Mouse (Mus musculus): ENCODE results near the gene Spg11. TPM values are rescaled to one million over a fixed set of nuclear protein-coding genes. Genes with fewer than 3 reads are reported as not detected.
"Not testable (repeated sequence)": the region's sequence is repeated elsewhere in the genome, so short reads cannot be mapped to it uniquely, and the experiment has no call there.

Gene Spg11
- total RNA-seq, 4 experiments from 2014 or later = 15.2 to 19.3 (median 18.5) TPM

DNA sequence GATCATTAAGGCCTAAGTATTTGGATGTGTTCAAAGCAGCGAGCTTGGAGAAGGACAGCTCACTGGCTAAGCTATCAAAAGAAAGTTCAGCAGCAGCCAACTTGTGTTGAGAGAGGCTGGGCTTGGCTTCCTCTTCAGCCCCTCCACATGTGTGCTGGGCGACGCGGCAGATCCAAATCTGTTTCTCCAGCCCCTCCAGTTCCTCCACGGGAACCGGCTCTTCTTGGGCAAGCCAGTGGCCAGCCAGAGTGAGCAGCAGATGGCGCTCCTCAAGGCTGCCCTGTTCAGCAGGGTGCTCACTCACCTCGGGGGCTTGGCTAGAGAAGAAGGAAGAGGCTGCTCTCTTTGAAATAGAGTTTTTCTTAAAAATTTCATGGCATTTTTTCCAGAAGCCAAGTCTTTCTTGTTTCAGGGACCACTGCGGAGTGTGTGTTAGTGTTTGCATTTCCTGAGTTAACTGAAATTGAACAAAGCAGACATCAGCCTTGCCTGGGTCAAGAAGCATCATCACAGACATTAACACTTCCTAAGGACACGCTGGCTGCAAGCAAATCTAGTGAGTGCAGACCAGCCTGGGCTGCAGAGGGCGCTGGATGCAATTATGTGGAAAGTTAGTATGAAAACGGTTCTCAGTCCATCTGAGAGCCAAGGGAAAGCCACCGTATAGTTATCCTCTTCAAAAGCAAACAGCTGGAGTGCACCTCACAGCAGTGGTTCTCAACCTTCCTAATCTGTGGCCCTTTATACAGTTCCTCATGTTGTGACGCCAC is 52.8 kb downstream of the Spg11 start:
- DNase-seq (ENCODE audit: low spot score in 2 of 2) = no peak

DNA sequence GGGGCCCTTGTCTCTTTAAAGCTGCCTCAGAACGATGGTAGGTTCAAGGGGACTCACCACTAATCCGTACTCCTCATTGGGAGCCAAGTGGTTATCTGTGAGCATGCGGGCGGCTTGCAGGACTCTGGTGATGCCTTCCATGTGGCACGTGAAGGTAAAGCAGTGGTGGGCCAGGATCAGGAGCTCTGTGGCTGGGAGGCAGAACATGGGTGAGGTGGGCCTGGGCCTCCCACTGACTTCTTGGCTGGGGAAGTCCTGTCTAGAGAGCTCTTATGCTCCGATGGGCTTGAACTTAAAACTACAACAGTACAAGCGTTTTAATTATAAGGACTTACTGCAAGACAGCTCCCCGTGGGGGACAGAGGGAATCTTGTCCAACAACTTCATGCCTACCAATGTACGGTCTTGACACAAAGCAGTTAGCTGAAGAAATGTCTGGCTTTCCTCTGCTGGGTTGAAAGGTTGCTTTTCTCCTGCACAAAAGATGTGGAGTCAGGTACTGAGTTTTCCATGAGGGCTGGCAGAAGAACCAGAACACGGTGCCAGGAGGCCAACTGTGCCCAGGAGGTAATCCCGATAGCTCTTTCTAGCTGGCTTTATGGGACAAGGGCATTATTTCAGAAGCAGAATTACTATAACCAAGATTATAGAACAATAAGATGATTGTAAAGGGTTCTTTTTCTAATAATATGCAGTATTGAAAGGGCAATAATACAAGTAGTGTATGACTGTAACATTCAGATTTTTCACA is 58.6 kb downstream of the Spg11 start:
- no peak for DNase-seq (ENCODE audit: low spot score in 2 of 2)

GRCm38 (mm10) chr2:122043926-122044325 is 74.3 kb downstream of the Spg11 start:
- no peak for DNase-seq (ENCODE audit: low spot score in 2 of 2)

GRCm38 (mm10) chr2:122036064-122036463 is 82.1 kb downstream of the Spg11 start:
- no peak for DNase-seq (ENCODE audit: low spot score in 2 of 2)

- no peak for DNase-seq (ENCODE audit: low spot score in 2 of 2)
Measured at GRCm38 (mm10) chr2:122031970-122032369, 86.2 kb downstream of the Spg11 start.

GRCm38 (mm10) chr2:122028756-122029700 is 89.2 kb downstream of the Spg11 start:
- peak; percentile 32 to 43 for DNase-seq (ENCODE audit: low spot score in 2 of 2)

DNA sequence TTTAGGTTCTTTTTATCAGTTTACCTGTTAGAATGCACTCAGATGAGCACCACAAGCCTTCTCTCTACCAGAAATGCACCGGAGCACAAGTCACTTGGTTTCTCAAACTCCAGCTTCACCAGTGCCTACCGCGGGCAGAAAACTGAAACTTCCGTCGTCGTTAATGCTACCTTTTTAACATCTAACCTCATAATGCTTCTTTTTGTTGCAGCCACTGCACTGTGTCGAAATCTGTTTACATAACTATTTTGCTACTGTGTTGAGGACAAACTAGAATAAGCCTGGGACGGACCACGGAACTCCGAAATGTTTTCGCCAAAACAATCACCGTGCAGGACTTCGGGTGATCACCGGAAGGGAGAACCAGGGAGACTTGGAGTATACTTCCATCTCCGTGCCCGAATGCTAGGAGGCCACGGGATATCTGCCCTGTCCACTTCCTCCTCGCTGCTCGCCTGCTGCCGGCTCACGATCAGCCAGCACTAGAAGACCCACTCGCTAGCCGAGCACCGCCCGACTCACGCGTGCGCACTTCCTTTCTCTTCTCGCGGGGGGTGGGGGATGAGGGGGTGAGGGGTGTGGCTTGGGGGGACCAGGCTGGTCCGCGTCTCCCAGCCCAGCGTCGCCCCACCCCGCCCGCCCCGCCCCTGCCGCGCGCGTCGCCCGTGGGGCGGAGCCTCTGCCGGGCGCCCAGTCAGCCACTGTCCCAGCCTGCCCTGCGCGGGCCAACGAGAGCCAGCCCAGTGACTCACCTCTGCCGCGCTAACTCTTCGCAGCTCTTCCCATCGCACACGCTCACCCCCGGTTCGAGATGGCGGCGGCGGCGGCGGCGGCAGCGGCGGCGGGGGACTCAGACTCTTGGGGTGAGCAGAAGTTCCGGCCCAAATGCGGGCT is 90.1 kb downstream of the Spg11 start, which contains the start of gene Eif3j1:
TSS of gene Eif3j1 (plus strand) at position 685 of the 894 bp plus-strand sequence.
- peak; percentile 77 to 83 for DNase-seq (ENCODE audit: low spot score in 2 of 2)

GRCm38 (mm10) chr2:122027091-122027490 is 91.1 kb downstream of the Spg11 start:
- not testable (repeated sequence) for DNase-seq (ENCODE audit: low spot score in 2 of 2)

DNA sequence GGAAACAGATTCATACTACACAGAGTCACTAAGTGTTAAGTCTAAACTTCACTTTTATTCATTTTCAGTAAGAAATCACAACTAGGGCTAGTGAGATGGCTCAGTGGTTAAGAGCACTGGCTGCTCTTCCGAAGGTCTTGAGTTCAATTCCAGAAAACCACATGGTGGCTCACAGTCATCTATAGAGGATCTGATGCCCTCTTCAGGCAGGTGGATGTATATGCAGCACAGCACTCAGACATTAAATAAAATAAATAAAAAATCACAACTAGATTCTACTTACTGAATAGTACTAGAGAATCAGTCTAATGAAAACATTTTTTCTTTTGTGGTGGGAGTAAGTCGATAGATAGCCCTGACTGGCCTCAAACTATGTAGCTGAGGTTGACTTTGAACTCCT is 95.9 kb downstream of the Spg11 start:
- no peak for DNase-seq (ENCODE audit: low spot score in 2 of 2)

DNA sequence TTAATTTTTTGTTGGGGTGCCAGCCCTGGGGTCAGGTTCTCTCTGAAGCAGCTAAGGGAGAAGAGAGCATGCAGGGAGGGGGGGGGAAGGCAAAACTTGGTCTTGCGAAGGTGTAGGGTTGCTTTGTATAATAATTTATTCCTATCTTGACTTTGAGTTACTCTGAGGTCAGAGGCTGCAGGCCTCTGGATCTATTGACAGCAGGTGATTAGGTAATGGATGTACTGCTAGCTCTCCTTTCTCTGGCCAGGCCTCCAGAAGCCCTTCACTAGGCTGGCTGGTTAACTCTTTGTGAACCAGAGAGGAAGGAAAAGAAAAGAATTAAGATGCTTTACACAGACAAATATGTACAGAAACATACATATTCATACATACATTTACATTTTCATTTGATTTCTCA is 99.5 kb downstream of the Spg11 start:
- no peak for DNase-seq (ENCODE audit: low spot score in 2 of 2)

GRCm38 (mm10) chr2:122011441-122011840 is 106.7 kb downstream of the Spg11 start:
- DNase-seq (ENCODE audit: low spot score in 2 of 2) = no peak

- no peak for DNase-seq (ENCODE audit: low spot score in 2 of 2)
Measured at GRCm38 (mm10) chr2:122008832-122009231, 109.4 kb downstream of the Spg11 start.

Small RNA genes within 50 kb of the gene (microRNA-seq; reads per million reads assigned to microRNA genes)
- 0 reads per million in 2 experiments for gene Gm47314

Other genes starting within 250 kb of the Spg11 start
- gene Ctdspl2, start 162.4 kb downstream of the Spg11 start, total RNA-seq (2022) = 10 to 100 TPM; 28.5 to 37.2 (median 34.1) TPM
- gene Mageb3, start 162.3 kb downstream of the Spg11 start, total RNA-seq (2022) = under 1 TPM in 3 of 4 experiments, not detected in 1; 0.23 to 0.57 (median 0.35) TPM
- 10 to 100 TPM; 18.1 to 21.9 (median 18.7) TPM for gene Eif3j1, start 89.8 kb downstream of the Spg11 start, total RNA-seq (2022)
- 100 to 1,000 TPM; 103 to 516 (median 252) TPM for gene B2m, start 29.3 kb upstream of the Spg11 start, total RNA-seq (2022)
- not detected for gene Trim69, start 42.3 kb upstream of the Spg11 start, total RNA-seq (2022)
- gene Patl2, start 67.8 kb upstream of the Spg11 start, total RNA-seq (2022) = under 1 TPM in 2 of 4 experiments, not detected in 2; 0.23 to 0.29 TPM
- not detected for gene Terb2, start 67.9 kb upstream of the Spg11 start, total RNA-seq (2022)
- gene Sord, start 116.4 kb upstream of the Spg11 start, total RNA-seq (2022) = 10 to 100 TPM; 18.3 to 23.9 (median 21.9) TPM
- under 1 TPM; 0.05 to 0.08 (median 0.06) TPM for gene Duox2, start 180.1 kb upstream of the Spg11 start, total RNA-seq (2022)
- not detected for gene Duoxa2, start 180.5 kb upstream of the Spg11 start, total RNA-seq (2022)
- not detected for gene Duoxa1, start 195.3 kb upstream of the Spg11 start, total RNA-seq (2022)
- not detected for gene Duox1, start 197.3 kb upstream of the Spg11 start, total RNA-seq (2022)